Mouse (Mus musculus) lung, embryonic 15.5 days (tissue): ENCODE measurements at regions not wholly inside any gene's neighbourhood (a gene's known extent, or its start where the extent isn't known, plus 50 kb on each side); places are given as distances from the start of the nearest gene placed in this dataset.

Experiments used
- ATAC-seq: fragments of 200-750 bp; cut with Nextera tagmentation; 2 replicates; pipeline ENCODE4 v1.8.0; 2017; ENCODE audit warnings: moderate number of reproducible peaks, borderline replicate concordance; ENCODE audit not compliant: low FRiP score, low TSS enrichment; ENCODE audit errors: extremely low read depth
- H3K27ac ChIP-seq: fragments of 300-500 bp; sonication (generic); 2 replicates; pipeline ENCODE4 v1.5.1; 2015; ENCODE audit warnings: moderate library complexity, mild to moderate bottlenecking, inconsistent platforms
- H3K27me3 ChIP-seq: fragments of 300-500 bp; sonication (generic); 2 replicates; pipeline ENCODE4 v1.6.1; 2015; ENCODE audit warnings: inconsistent platforms
- H3K36me3 ChIP-seq: fragments of 300-500 bp; sonication (generic); 2 replicates; pipeline ENCODE4 v1.6.1; 2015; ENCODE audit warnings: inconsistent platforms
- H3K4me1 ChIP-seq: fragments of 300-500 bp; sonication (generic); 2 replicates; pipeline ENCODE4 v1.6.1; 2015; ENCODE audit warnings: inconsistent platforms
- H3K4me2 ChIP-seq: fragments of 300-500 bp; sonication (generic); 2 replicates; pipeline ENCODE4 v1.6.1; 2015; ENCODE audit warnings: inconsistent platforms, mild to moderate bottlenecking, moderate library complexity
- H3K4me3 ChIP-seq: fragments of 300-500 bp; sonication (generic); 2 replicates; pipeline ENCODE4 v1.5.1; 2015; ENCODE audit warnings: mild to moderate bottlenecking, inconsistent platforms
- H3K9ac ChIP-seq: fragments of 300-500 bp; sonication (generic); 2 replicates; pipeline ENCODE4 v1.6.1; 2015; ENCODE audit warnings: inconsistent platforms
- H3K9me3 ChIP-seq: fragments of 300-500 bp; sonication (generic); 2 replicates; pipeline ENCODE4 v1.6.1; 2016; ENCODE audit warnings: inconsistent platforms
- WGBS: fragments of 180-500 bp; shearing (Covaris S2); methylation state at CpG from one replicate; pipeline ENCODE4 v1.1.7; 2015; 5-methylcytosine and 5-hydroxymethylcytosine counted together

GRCm38 (mm10) chr8:102413446-102413845, 372.0 kb downstream of the Cdh11 start:
- H3K36me3 ChIP-seq, result no peaks in the 10 kb centered on the region
- ATAC-seq, result no peak
- H3K4me1 ChIP-seq, result no peaks in the 10 kb centered on the region
- WGBS, result 75% methylated on average over 5 of the region's 5 CpGs
- H3K27me3 ChIP-seq, result no peaks in the 10 kb centered on the region
- H3K9me3 ChIP-seq, result no peaks in the 10 kb centered on the region
- H3K9ac ChIP-seq, result no peak overlapping the region
- no peak overlapping the region for H3K4me3 ChIP-seq
- H3K4me2 ChIP-seq, result no peak overlapping the region
- H3K27ac ChIP-seq, result no peak overlapping the region

- ATAC-seq, result no peak
- Histone ChIP-seq H3K9ac (no peak overlapping the region), H3K27ac (no peak overlapping the region), H3K4me2 (no peak overlapping the region), H3K4me3 (no peak overlapping the region), H3K9me3 (no peaks in the 10 kb centered on the region), H3K27me3 (no peaks in the 10 kb centered on the region), H3K36me3 (no peaks in the 10 kb centered on the region), H3K4me1 (no peaks in the 10 kb centered on the region)
- WGBS, result 66% methylated on average over 4 of the region's 4 CpGs
These were observed 397.9 kb downstream of the Cdh11 start for GRCm38 (mm10) chr8:102387591-102387990.

GRCm38 (mm10) chr8:102345392-102345791, 440.1 kb downstream of the Cdh11 start:
- Histone ChIP-seq H3K27ac (no peak overlapping the region), H3K4me2 (no peak overlapping the region), H3K4me1 (no peaks in the 10 kb centered on the region), H3K9ac (no peak overlapping the region), H3K4me3 (no peak overlapping the region), H3K27me3 (no peaks in the 10 kb centered on the region), H3K9me3 (no peaks in the 10 kb centered on the region), H3K36me3 (no peaks in the 10 kb centered on the region)
- WGBS, result 23% methylated on average over 1 of the region's 1 CpGs
- ATAC-seq, result no peak

GRCm38 (mm10) chr8:102332511-102332910, 452.9 kb downstream of the Cdh11 start:
- H3K27ac ChIP-seq, result no peak overlapping the region
- no peaks in the 10 kb centered on the region for H3K36me3 ChIP-seq
- H3K4me2 ChIP-seq, result no peak overlapping the region
- H3K4me3 ChIP-seq, result no peak overlapping the region
- 55% methylated on average over 5 of the region's 5 CpGs for whole genome bisulfite sequencing
- no peaks in the 10 kb centered on the region for H3K9me3 ChIP-seq
- H3K4me1 ChIP-seq, result no peaks in the 10 kb centered on the region
- H3K9ac ChIP-seq, result no peak overlapping the region
- no peak for ATAC-seq
- H3K27me3 ChIP-seq, result no peaks in the 10 kb centered on the region

GRCm38 (mm10) chr8:102331151-102331550, 454.3 kb downstream of the Cdh11 start:
- 79% methylated on average over 4 of the region's 4 CpGs for WGBS
- no peak for ATAC-seq
- Histone ChIP-seq H3K36me3 (no peaks in the 10 kb centered on the region), H3K27ac (no peak overlapping the region), H3K4me2 (no peak overlapping the region), H3K4me1 (no peaks in the 10 kb centered on the region), H3K9me3 (no peaks in the 10 kb centered on the region), H3K9ac (no peak overlapping the region), H3K27me3 (no peaks in the 10 kb centered on the region), H3K4me3 (no peak overlapping the region)

DNA sequence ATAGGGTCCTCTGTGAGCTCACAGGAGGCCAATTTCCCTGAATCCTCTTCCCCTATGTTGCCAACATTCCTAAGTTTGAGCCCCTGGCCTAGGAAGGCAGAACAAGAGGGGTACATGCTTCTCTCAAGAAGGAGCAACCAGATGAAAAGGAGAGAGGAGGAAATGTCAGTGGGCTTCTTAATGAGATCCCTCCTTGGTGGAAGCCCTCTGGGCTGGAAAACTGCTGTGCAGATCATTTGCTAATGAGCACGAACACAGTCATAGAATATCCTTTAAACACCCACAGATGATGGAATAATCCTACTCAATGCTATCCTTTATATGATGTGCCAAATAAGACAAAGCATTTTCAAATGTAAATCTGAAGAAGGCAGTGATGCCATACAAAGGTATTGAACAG, 455.5 kb downstream of the Cdh11 start:
- H3K9ac ChIP-seq, result no peak overlapping the region
- H3K4me1 ChIP-seq, result no peaks in the 10 kb centered on the region
- H3K36me3 ChIP-seq, result no peaks in the 10 kb centered on the region
- WGBS, result 74% methylated on average over 1 of the region's 1 CpGs
- no peak for ATAC-seq
- no peak overlapping the region for H3K4me2 ChIP-seq
- H3K27ac ChIP-seq, result no peak overlapping the region
- no peaks in the 10 kb centered on the region for H3K27me3 ChIP-seq
- H3K9me3 ChIP-seq, result no peaks in the 10 kb centered on the region
- no peak overlapping the region for H3K4me3 ChIP-seq
